Mouse (Mus musculus) right cerebral cortex, postnatal 10 days (tissue): ENCODE results near the gene Zyx.

Experiments used
- DNase-seq, 2 experiments: peaks; one replicate each; pipeline ENCODE4 v3.0.0; 2021; ENCODE audit warnings: low spot score in 2 of 2

Gene Zyx

GRCm38 (mm10) chr6:42349426-42350020 lies at the start of gene Zyx:
Gene Zyx, plus strand, starts transcription at chr6:42349630.
- DNase-seq, result peak; percentile 91 to 92

- no peak for DNase-seq
These were observed 39.5 kb upstream of the Zyx start for GRCm38 (mm10) chr6:42309816-42310378.

GRCm38 (mm10) chr6:42310427-42311053 lies 38.9 kb upstream of the Zyx start:
- no peak for DNase-seq

GRCm38 (mm10) chr6:42318293-42318692 lies 31.1 kb upstream of the Zyx start:
- DNase-seq, result no peak

GRCm38 (mm10) chr6:42323371-42324066 lies 25.9 kb upstream of the Zyx start:
- peak in 1 of 2 experiments; percentile 33 for DNase-seq

GRCm38 (mm10) chr6:42324067-42324481 lies 25.4 kb upstream of the Zyx start:
- peak; percentile 56 to 61 for DNase-seq

- peak; percentile 85 to 87 for DNase-seq
These were observed 24.8 kb upstream of the Zyx start, which contains the start of gene Fam131b for GRCm38 (mm10) chr6:42324482-42325267. Gene Fam131b, minus strand, starts transcription at chr6:42324643.

GRCm38 (mm10) chr6:42325268-42325609 lies 24.2 kb upstream of the Zyx start:
- DNase-seq, result peak; percentile 86 to 87

- DNase-seq, result no peak
These were observed 22.9 kb upstream of the Zyx start for GRCm38 (mm10) chr6:42326509-42326908.

- DNase-seq, result no peak
These were observed 20.7 kb upstream of the Zyx start for GRCm38 (mm10) chr6:42328757-42329156.

GRCm38 (mm10) chr6:42330216-42330615 lies 19.2 kb upstream of the Zyx start:
- DNase-seq, result no peak

- no peak for DNase-seq
These were observed 18.5 kb upstream of the Zyx start for GRCm38 (mm10) chr6:42330946-42331345.

- no peak for DNase-seq
These were observed 10.2 kb upstream of the Zyx start for GRCm38 (mm10) chr6:42339189-42339588.

GRCm38 (mm10) chr6:42339981-42340380 lies 9.4 kb upstream of the Zyx start:
- DNase-seq, result peak in 1 of 2 experiments; percentile 26

- DNase-seq, result no peak
These were observed 7.3 kb upstream of the Zyx start for GRCm38 (mm10) chr6:42342171-42342570.

- DNase-seq, result peak in 1 of 2 experiments; percentile 32
These were observed 5.9 kb upstream of the Zyx start for GRCm38 (mm10) chr6:42343361-42344120.

GRCm38 (mm10) chr6:42344255-42344654 lies 5.2 kb upstream of the Zyx start:
- no peak for DNase-seq

GRCm38 (mm10) chr6:42348281-42349005 lies 987 bp upstream of the Zyx start:
- DNase-seq, result no peak

- DNase-seq, result peak; percentile 68 to 80
These were observed 414 bp upstream of the Zyx start for GRCm38 (mm10) chr6:42349006-42349425.
